Mouse (Mus musculus) kidney, postnatal 0 days (tissue): ENCODE measurements around the gene Popdc2. TPM values are rescaled to one million over a fixed set of nuclear protein-coding genes. Genes with fewer than 3 reads are reported as not detected.
A peak's percentile ranks its signal among the peaks of the same experiment; 100 is the strongest.
"Not testable (repeated sequence)": the region's sequence is repeated elsewhere in the genome, so short reads cannot be mapped to it uniquely, and the experiment has no call there.

ENCODE experiments used
- ATAC-seq: fragments of 200-750 bp; cut with Nextera tagmentation; replicated peaks from 2 replicates; pipeline ENCODE4 v1.8.0; 2017; ENCODE audit warnings: low read depth, moderate number of reproducible peaks, moderate TSS enrichment, moderate library complexity; ENCODE audit not compliant: low FRiP score
- DNase-seq: peaks from one replicate; pipeline ENCODE4 v3.0.0-alpha.2; 2016; ENCODE audit warnings: low spot score
- H3K27ac ChIP-seq: fragments of 300-500 bp; sonication (generic); 2 replicates; pipeline ENCODE4 v1.5.1; 2014; ENCODE audit warnings: mild to moderate bottlenecking
- H3K27me3 ChIP-seq: fragments of 300-500 bp; sonication (generic); 2 replicates; pipeline ENCODE4 v1.6.1; 2014; ENCODE audit warnings: low read length, mixed read lengths; ENCODE audit not compliant: insufficient read depth
- H3K36me3 ChIP-seq: fragments of 300-500 bp; sonication (generic); 2 replicates; pipeline ENCODE4 v1.6.1; 2014; ENCODE audit warnings: low read length, mixed read lengths; ENCODE audit not compliant: insufficient read depth
- H3K4me1 ChIP-seq: fragments of 300-500 bp; sonication (generic); replicated peaks from 2 replicates; pipeline ENCODE4 v1.6.1; 2014; ENCODE audit warnings: antibody characterized with exemption, low read length, mixed read lengths; ENCODE audit not compliant: insufficient read depth
- H3K4me2 ChIP-seq: fragments of 300-500 bp; sonication (generic); 2 replicates; pipeline ENCODE4 v1.6.1; 2014; ENCODE audit warnings: mild to moderate bottlenecking, low read length, moderate library complexity, mixed read lengths
- H3K4me3 ChIP-seq: fragments of 300-500 bp; sonication (generic); replicated peaks from 2 replicates; pipeline ENCODE4 v1.5.1; 2014; ENCODE audit warnings: low read depth, low read length
- H3K9ac ChIP-seq: fragments of 300-500 bp; sonication (generic); 2 replicates; pipeline ENCODE4 v1.6.1; 2014; ENCODE audit warnings: low read depth, low read length
- H3K9me3 ChIP-seq: fragments of 300-500 bp; sonication (generic); replicated peaks from 2 replicates; pipeline ENCODE4 v1.6.1; 2016; ENCODE audit warnings: low read length, inconsistent platforms, mixed read lengths
- CTCF ChIP-seq: IDR thresholded peaks from 2 replicates; pipeline ENCODE4 v1.5.1; 2016; ENCODE audit warnings: antibody characterized with exemption, low read depth, mild to moderate bottlenecking, moderate library complexity
- WGBS: fragments of 180-500 bp; shearing (Covaris S2); extraction: QIAGEN DNeasy Blood & Tissue Kit; methylation state at CpG from one replicate; pipeline ENCODE4 v1.1.7; 2014; 5-methylcytosine and 5-hydroxymethylcytosine counted together
- polyA plus RNA-seq: library from polyadenylated mRNA; unstranded; fragments of >200 nt; fragmentation: Nextera tagmentation; extraction: Ambion mirVana; gene quantifications from 2 replicates; pipeline ENCODE4 v1.2.1, GENCODE M21; 2015

Popdc2 gene
- polyA plus RNA-seq, 1 experiment from 2014 or later = 0.55 TPM

- 95% methylated on average over 3 of the region's 3 CpGs for WGBS
- H3K27ac ChIP-seq = no peak overlapping the region
Measured at GRCm38 (mm10) chr16:38329340-38329739, 32.7 kb upstream of the Popdc2 start.

GRCm38 (mm10) chr16:38334431-38334830, 27.6 kb upstream of the Popdc2 start:
- Histone ChIP-seq H3K9ac (no peak overlapping the region), H3K9me3 (no peaks in the 10 kb centered on the region), H3K27me3 (no peaks in the 10 kb centered on the region), H3K36me3 (no peaks in the 10 kb centered on the region), H3K27ac (no peak overlapping the region), H3K4me1 (no peaks in the 10 kb centered on the region), H3K4me3 (no peak overlapping the region), H3K4me2 (no peak overlapping the region)
- WGBS = 28% methylated on average over 6 of the region's 6 CpGs
- ATAC-seq (no peak), DNase-seq (no peak)
- TF ChIP-seq CTCF = no peak

More at GRCm38 (mm10) chr16:38329340-38329739, 32.7 kb upstream of the Popdc2 start:
- H3K4me1 ChIP-seq = no peaks in the 10 kb centered on the region
- peak; percentile 29 for TF ChIP-seq CTCF
- ATAC-seq (no peak), DNase-seq (no peak)
- no peak overlapping the region for H3K4me3 ChIP-seq
- H3K27me3 ChIP-seq = no peaks in the 10 kb centered on the region
- no peak overlapping the region for H3K9ac ChIP-seq
- H3K4me2 ChIP-seq = no peak overlapping the region
- H3K36me3 ChIP-seq = no peaks in the 10 kb centered on the region
- no peaks in the 10 kb centered on the region for H3K9me3 ChIP-seq

- not testable (repeated sequence) for ATAC-seq, H3K4me1 ChIP-seq, H3K36me3 ChIP-seq, H3K4me2 ChIP-seq, H3K9ac ChIP-seq, H3K9me3 ChIP-seq, H3K4me3 ChIP-seq, DNase-seq, H3K27me3 ChIP-seq, H3K27ac ChIP-seq
- 95% methylated on average over 4 of the region's 4 CpGs for WGBS
Measured at GRCm38 (mm10) chr16:38338077-38338476, 23.9 kb upstream of the Popdc2 start.

GRCm38 (mm10) chr16:38341396-38342324, 20.3 kb upstream of the Popdc2 start, which contains the start of gene Maats1:
Gene Maats1 (minus strand): TSS chr16:38342143.
- Histone ChIP-seq H3K9ac (no peak within 1 kb of the TSS), H3K27me3 (no peaks in the 10 kb centered on the region), H3K36me3 (no peaks in the 10 kb centered on the region), H3K4me1 (no peaks in the 10 kb centered on the region; the same call in 1 of the 2 replicates), H3K4me2 (peak within 1 kb of the TSS; percentile 51), H3K9me3 (no peaks in the 10 kb centered on the region), H3K4me3 (peak within 1 kb of the TSS; percentile 10), H3K27ac (no peak within 1 kb of the TSS)
- ATAC-seq (peak; percentile 89), DNase-seq (peak; percentile 93)
- no peak for TF ChIP-seq CTCF
- WGBS = 12% methylated on average over 30 of the region's 30 CpGs

GRCm38 (mm10) chr16:38344941-38345725, 16.9 kb upstream of the Popdc2 start:
- H3K27ac ChIP-seq = no peak overlapping the region
- 0 out of 2 replicates have a peak, but pooled peaks cover 7% of the 10 kb centered on the region for H3K36me3 ChIP-seq
- H3K9me3 ChIP-seq = no peaks in the 10 kb centered on the region
- H3K4me1 ChIP-seq = peaks cover 6% of the 10 kb centered on the region; the same call in 1 of the 2 replicates
- peak; percentile 95 for DNase-seq
- peak; percentile 78 for TF ChIP-seq CTCF
- 80% methylated on average over 3 of the region's 3 CpGs for WGBS
- H3K4me2 ChIP-seq = no peak overlapping the region
- H3K27me3 ChIP-seq = no peaks in the 10 kb centered on the region
- no peak overlapping the region for H3K4me3 ChIP-seq
- H3K9ac ChIP-seq = no peak overlapping the region
- no peak; the same call in 1 of the 2 replicates for ATAC-seq
